Mouse (Mus musculus) kidney, embryonic 15.5 days (tissue): ENCODE results near the gene Csrnp2. TPM values are rescaled to one million over a fixed set of nuclear protein-coding genes. Genes with fewer than 3 reads are reported as not detected.

Source experiments
- ATAC-seq: fragments of 200-750 bp; cut with Nextera tagmentation; replicated peaks from 2 replicates; pipeline ENCODE4 v1.8.0; 2017; ENCODE audit warnings: moderate TSS enrichment; ENCODE audit not compliant: low FRiP score
- H3K27ac ChIP-seq: fragments of 300-500 bp; sonication (generic); 2 replicates; pipeline ENCODE4 v1.5.1; 2015; ENCODE audit warnings: mild to moderate bottlenecking, inconsistent platforms
- H3K27me3 ChIP-seq: fragments of 300-500 bp; sonication (generic); 2 replicates; pipeline ENCODE4 v1.6.1; 2015; ENCODE audit warnings: inconsistent platforms
- H3K36me3 ChIP-seq: fragments of 300-500 bp; sonication (generic); 2 replicates; pipeline ENCODE4 v1.6.1; 2015; ENCODE audit warnings: inconsistent platforms
- H3K4me1 ChIP-seq: fragments of 300-500 bp; sonication (generic); 2 replicates; pipeline ENCODE4 v1.6.1; 2015; ENCODE audit warnings: inconsistent platforms
- H3K4me2 ChIP-seq: fragments of 300-500 bp; sonication (generic); 2 replicates; pipeline ENCODE4 v1.6.1; 2015; ENCODE audit warnings: moderate library complexity, mild to moderate bottlenecking, inconsistent platforms
- H3K4me3 ChIP-seq: fragments of 300-500 bp; sonication (generic); replicated peaks from 2 replicates; pipeline ENCODE4 v1.5.1; 2015; ENCODE audit warnings: mild to moderate bottlenecking, inconsistent platforms
- H3K9ac ChIP-seq: fragments of 300-500 bp; sonication (generic); 2 replicates; pipeline ENCODE4 v1.6.1; 2015; ENCODE audit warnings: mild to moderate bottlenecking, inconsistent platforms
- H3K9me3 ChIP-seq: fragments of 300-500 bp; sonication (generic); replicated peaks from 2 replicates; pipeline ENCODE4 v1.6.1; 2016; ENCODE audit warnings: inconsistent platforms
- WGBS: fragments of 180-500 bp; shearing (Covaris S2); methylation state at CpG from one replicate; pipeline ENCODE4 v1.1.7; 2015; ENCODE audit warnings: mixed read lengths; 5-methylcytosine and 5-hydroxymethylcytosine counted together
- polyA plus RNA-seq: library from polyadenylated mRNA; unstranded; fragments of >200 nt; fragmentation: Nextera tagmentation; extraction: Ambion mirVana; gene quantifications from 2 replicates; pipeline ENCODE4 v1.2.1, GENCODE M21; 2015

Gene Csrnp2
- polyA plus RNA-seq, 1 experiment from 2014 or later, result 16.9 TPM

GRCm38 (mm10) chr15:100456356-100456991 lies 38.8 kb downstream of the Csrnp2 start:
- Histone ChIP-seq H3K9me3 (no peaks in the 10 kb centered on the region), H3K27ac (no peak overlapping the region), H3K9ac (no peak overlapping the region), H3K27me3 (no peaks in the 10 kb centered on the region), H3K4me2 (no peak overlapping the region), H3K36me3 (no peaks in the 10 kb centered on the region), H3K4me1 (peaks cover 15% of the 10 kb centered on the region), H3K4me3 (no peak overlapping the region)
- no peak for ATAC-seq
- WGBS, result 68% methylated on average over 7 of the region's 7 CpGs

GRCm38 (mm10) chr15:100452486-100452885 lies 42.8 kb downstream of the Csrnp2 start:
- no peak overlapping the region for H3K27ac ChIP-seq
- ATAC-seq, result no peak
- H3K36me3 ChIP-seq, result no peaks in the 10 kb centered on the region
- no peak overlapping the region for H3K9ac ChIP-seq
- WGBS, result 83% methylated on average over 11 of the region's 11 CpGs
- peaks cover 4% of the 10 kb centered on the region for H3K4me1 ChIP-seq
- H3K9me3 ChIP-seq, result no peaks in the 10 kb centered on the region
- H3K4me3 ChIP-seq, result no peak overlapping the region
- H3K27me3 ChIP-seq, result no peaks in the 10 kb centered on the region
- H3K4me2 ChIP-seq, result no peak overlapping the region

DNA sequence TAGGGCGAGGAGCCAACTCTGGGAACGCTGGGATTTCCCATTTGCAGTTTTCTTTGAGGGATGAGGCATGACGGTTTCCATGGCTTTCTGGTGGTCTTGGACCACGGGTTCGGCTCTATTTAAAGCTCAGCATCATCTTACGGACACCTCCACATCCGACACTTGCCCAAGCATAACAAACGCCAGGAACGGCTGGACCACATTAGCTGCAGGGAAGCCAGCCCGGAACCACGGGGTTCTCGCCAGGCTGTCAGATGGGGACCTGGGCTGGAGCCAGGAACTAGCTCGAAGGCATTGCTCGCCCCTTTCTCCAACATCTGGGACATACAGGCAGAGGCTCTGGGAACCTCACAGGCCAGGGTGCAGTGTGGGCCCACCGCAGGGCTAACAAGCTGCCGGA lies 44.0 kb downstream of the Csrnp2 start:
- Histone ChIP-seq H3K27ac (no peak overlapping the region), H3K27me3 (no peaks in the 10 kb centered on the region), H3K9me3 (no peaks in the 10 kb centered on the region), H3K36me3 (no peaks in the 10 kb centered on the region), H3K4me3 (no peak overlapping the region), H3K4me2 (no peak overlapping the region), H3K4me1 (no peaks in the 10 kb centered on the region), H3K9ac (no peak overlapping the region)
- no peak for ATAC-seq
- WGBS, result 56% methylated on average over 16 of the region's 16 CpGs

DNA sequence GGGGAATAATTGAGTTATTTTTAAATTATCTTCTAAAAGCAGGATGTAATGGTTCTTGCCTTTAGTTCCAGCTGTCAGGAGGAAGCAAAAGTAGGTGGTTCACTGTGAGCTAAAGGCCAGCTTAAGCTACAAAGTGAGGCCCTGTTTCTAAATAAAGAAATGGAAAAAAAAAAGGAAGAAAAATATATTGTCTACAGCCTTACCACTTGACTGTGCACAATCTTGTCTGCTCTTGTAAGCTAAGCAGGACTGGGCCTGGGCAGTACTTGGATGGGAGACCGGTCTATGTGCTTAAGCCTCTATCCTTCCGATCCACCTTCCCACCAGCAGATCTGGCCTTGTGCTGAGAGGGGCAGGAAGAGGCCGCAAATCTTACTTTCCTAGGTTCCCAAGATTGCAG lies 45.8 kb downstream of the Csrnp2 start:
- 60% methylated on average over 3 of the region's 3 CpGs for WGBS
- Histone ChIP-seq H3K9me3 (no peaks in the 10 kb centered on the region), H3K4me3 (no peak overlapping the region), H3K4me2 (no peak overlapping the region), H3K27me3 (no peaks in the 10 kb centered on the region), H3K9ac (no peak overlapping the region), H3K36me3 (no peaks in the 10 kb centered on the region), H3K27ac (no peak overlapping the region), H3K4me1 (no peaks in the 10 kb centered on the region)
- ATAC-seq, result no peak

DNA sequence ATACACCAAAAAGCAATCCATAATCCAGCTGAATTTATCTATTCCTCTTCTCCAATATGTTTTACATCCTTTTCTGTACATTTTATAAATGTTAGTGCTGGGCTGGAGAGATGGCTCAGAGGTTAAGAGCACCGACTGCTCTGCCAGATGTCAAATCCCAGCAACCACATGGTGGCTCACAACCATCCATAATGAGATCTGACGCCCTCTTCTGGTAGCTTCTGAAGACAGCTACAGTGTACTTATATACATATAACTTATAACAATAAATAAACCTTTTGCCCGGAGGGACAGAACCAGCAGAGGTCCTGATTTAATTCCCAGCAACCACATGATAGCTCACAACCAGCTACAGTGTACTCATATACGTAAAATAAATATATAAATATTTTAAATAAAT lies 46.7 kb downstream of the Csrnp2 start:
- no peaks in the 10 kb centered on the region for H3K27me3 ChIP-seq
- no peak overlapping the region for H3K4me3 ChIP-seq
- H3K9ac ChIP-seq, result no peak overlapping the region
- H3K9me3 ChIP-seq, result no peaks in the 10 kb centered on the region
- 78% methylated on average over 4 of the region's 4 CpGs for WGBS
- ATAC-seq, result no peak
- H3K4me1 ChIP-seq, result peaks cover 7% of the 10 kb centered on the region
- H3K27ac ChIP-seq, result no peak overlapping the region
- H3K36me3 ChIP-seq, result no peaks in the 10 kb centered on the region
- no peak overlapping the region for H3K4me2 ChIP-seq

DNA sequence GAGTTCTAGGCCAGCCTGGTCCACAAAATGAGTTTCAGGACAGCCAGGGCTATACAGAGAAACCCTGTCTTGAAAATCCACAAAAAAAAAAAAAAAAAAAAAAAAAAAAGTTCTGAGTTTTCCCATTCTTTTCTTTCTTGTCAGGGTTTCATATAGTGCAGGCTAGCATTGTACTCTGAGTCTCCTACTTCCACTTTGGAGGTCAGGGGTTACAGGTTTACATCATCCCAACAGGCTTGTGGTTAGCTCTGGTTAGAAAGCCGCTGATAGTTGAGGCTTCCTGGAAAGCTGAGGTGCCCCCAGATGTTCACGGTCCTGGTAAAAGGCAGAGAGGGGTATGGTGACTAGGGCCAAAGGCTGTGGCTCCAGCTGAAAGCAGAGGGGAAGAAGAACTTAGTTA lies 48.4 kb downstream of the Csrnp2 start:
- Histone ChIP-seq H3K36me3 (no peaks in the 10 kb centered on the region), H3K4me3 (no peak overlapping the region), H3K4me2 (no peak overlapping the region), H3K27me3 (no peaks in the 10 kb centered on the region), H3K4me1 (peaks cover 11% of the 10 kb centered on the region), H3K9ac (no peak overlapping the region), H3K9me3 (no peaks in the 10 kb centered on the region), H3K27ac (no peak overlapping the region)
- ATAC-seq, result no peak
- 79% methylated on average over 2 of the region's 2 CpGs for WGBS

DNA sequence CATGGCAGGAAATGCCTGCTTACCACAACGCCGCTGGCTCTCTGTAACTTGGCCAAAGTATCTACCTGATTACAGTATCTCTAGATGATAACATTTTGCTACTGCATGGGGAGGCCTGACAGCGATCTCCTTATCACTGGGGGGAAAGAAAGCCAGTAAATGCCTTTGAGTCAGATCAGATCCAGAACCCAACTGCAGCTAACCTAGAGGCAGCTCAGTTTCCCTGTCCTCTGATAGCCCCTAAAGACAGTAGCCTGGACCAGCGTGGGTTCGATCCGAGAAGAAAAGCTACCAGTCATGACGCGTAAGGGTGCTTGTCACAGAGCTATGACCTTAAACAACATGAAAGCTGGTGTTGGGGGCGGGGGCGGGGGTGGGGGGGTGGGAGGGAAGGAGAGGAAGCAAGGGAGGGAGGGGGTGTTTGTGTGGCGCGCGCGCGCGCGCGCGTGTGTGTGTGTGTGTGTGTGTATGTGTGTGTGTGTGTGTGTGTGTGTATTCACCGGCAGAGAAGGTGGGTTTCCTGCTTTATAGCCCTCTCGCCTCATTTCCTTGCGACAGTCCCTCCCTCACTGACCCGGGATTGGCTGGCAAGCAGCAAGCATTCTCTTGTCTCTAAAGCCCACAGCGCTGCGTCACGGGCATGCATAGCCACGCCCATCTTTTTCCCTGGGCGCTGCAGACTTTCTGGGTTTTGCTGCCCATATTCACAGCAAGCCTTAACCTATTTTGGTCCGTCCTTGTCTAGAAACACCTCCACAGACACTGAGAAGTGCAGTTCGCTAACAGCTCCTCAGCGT lies 52.0 kb downstream of the Csrnp2 start:
- Histone ChIP-seq H3K36me3 (no peaks in the 10 kb centered on the region), H3K4me2 (peak overlapping the region; percentile 71), H3K9me3 (no peaks in the 10 kb centered on the region), H3K4me3 (peak overlapping the region; percentile 47), H3K9ac (peak overlapping the region; percentile 49), H3K27me3 (no peaks in the 10 kb centered on the region), H3K27ac (peak overlapping the region; percentile 93), H3K4me1 (peaks cover 11% of the 10 kb centered on the region)
- peak; percentile 97 for ATAC-seq
- WGBS, result 7% methylated on average over 20 of the region's 31 CpGs

DNA sequence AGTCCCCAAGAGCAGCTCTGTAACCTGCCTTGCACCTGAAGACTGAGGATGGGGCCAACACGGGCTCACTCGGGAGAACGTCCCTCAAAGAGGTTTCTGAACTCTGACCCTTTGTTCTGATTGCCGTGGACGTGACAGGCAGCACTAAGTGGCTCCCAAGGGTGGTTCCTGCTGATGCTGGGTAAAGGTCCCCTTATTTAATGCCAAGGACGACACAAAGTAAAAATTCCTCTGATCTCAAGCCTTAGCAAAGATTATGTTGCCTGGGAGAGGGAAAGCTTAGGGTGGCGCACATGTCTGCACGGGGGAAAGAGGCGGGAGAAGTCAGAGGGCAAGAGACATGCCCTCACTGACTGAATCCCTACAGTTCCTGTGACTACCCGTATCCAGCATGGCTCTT lies 58.8 kb downstream of the Csrnp2 start:
- Histone ChIP-seq H3K4me2 (no peak overlapping the region), H3K4me3 (no peak overlapping the region), H3K27ac (no peak overlapping the region), H3K9ac (no peak overlapping the region), H3K4me1 (no peaks in the 10 kb centered on the region), H3K27me3 (no peaks in the 10 kb centered on the region), H3K36me3 (no peaks in the 10 kb centered on the region), H3K9me3 (no peaks in the 10 kb centered on the region)
- ATAC-seq, result no peak
- 65% methylated on average over 10 of the region's 10 CpGs for WGBS

DNA sequence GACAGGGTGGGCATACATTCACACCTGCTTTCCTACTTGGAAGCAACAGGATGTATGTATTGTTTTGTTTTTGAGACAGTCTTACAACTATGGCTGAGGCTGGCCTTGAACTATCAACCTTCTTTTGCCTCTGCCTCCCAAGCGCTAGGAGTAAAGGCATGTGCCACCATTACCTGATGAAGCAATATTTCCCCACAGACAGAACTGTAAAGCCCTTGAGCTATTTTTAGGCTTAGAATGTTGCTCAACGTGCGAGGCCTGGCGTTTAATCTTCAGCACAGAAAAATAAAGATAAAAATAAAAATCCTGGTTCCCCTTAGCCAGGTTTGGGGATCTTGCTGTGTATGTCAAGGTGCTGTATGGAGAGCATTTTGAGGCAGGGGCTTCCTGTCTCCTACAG lies 59.2 kb downstream of the Csrnp2 start:
- no peak for ATAC-seq
- Histone ChIP-seq H3K27me3 (no peaks in the 10 kb centered on the region), H3K9ac (no peak overlapping the region), H3K4me1 (no peaks in the 10 kb centered on the region), H3K27ac (no peak overlapping the region), H3K4me3 (no peak overlapping the region), H3K9me3 (no peaks in the 10 kb centered on the region), H3K36me3 (no peaks in the 10 kb centered on the region), H3K4me2 (no peak overlapping the region)
- WGBS, result 78% methylated on average over 4 of the region's 4 CpGs

- no peak for ATAC-seq
- peaks cover 13% of the 10 kb centered on the region; the same call in 1 of the 2 replicates for H3K4me1 ChIP-seq
- no peak overlapping the region for H3K4me3 ChIP-seq
- no peak overlapping the region for H3K4me2 ChIP-seq
- H3K36me3 ChIP-seq, result no peaks in the 10 kb centered on the region
- 69% methylated on average over 4 of the region's 4 CpGs for WGBS
- no peak overlapping the region for H3K27ac ChIP-seq
- no peaks in the 10 kb centered on the region for H3K27me3 ChIP-seq
- H3K9ac ChIP-seq, result no peak overlapping the region
- no peaks in the 10 kb centered on the region for H3K9me3 ChIP-seq
These were observed 62.1 kb downstream of the Csrnp2 start for GRCm38 (mm10) chr15:100433234-100433633.

- Histone ChIP-seq H3K36me3 (no peaks in the 10 kb centered on the region), H3K4me1 (peaks cover 16% of the 10 kb centered on the region; the same call in 1 of the 2 replicates), H3K4me3 (no peak overlapping the region), H3K27ac (no peak overlapping the region), H3K27me3 (0 out of 2 replicates have a peak, but pooled peaks cover 7% of the 10 kb centered on the region), H3K9ac (no peak overlapping the region), H3K9me3 (no peaks in the 10 kb centered on the region), H3K4me2 (no peak overlapping the region)
- no peak for ATAC-seq
- WGBS, result 61% methylated on average over 11 of the region's 11 CpGs
These were observed 65.2 kb downstream of the Csrnp2 start for GRCm38 (mm10) chr15:100429959-100430565.
